In the genomic region with DNA sequence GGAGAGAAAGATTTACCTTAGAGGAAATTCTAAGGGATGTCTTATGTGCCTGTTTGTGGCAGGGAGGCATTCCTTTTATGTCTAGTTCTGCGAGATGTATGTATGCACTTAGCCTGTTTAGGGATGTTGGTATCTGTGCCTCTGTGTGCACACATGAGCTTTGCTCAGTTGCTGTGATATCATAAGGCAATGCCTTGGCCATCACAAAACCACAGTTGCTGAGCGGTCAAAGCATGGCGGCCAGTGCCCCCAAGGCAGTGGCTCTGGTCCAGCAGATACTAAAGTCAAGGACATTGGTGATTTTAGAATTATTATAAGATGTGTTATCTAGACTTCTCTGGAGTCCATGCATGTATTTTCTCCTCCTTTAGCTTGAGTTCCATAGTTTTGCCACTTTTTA, we compare ENCODE assay signal across 15 mouse cellular contexts.
"Had no signal": no experiment of that assay in that cellular context is flagged by ENCODE, and none has a peak within 500 bp of the region (broad histone marks: within the 10 kb centered on the region; RNA-seq: fewer than 3 reads in every experiment).

No protein-coding gene starts in this region.

- H3K4me2 ChIP-seq: kidney, embryonic 15.5 days; limb, embryonic 12.5 days; liver, embryonic 13.5 days; lung, embryonic 15.5 days; midbrain, embryonic 11.5 days had no signal

- H3K36me3 ChIP-seq: kidney, embryonic 15.5 days; limb, embryonic 12.5 days; liver, embryonic 13.5 days; lung, embryonic 15.5 days had no signal

- H3K27me3 ChIP-seq: kidney, embryonic 15.5 days; limb, embryonic 12.5 days; liver, embryonic 13.5 days; lung, embryonic 15.5 days; megakaryocyte, embryonic 14.5 days had no signal

- H3K9ac ChIP-seq: kidney, embryonic 15.5 days; limb, embryonic 12.5 days; liver, embryonic 13.5 days; liver, postnatal 0 days; lung, embryonic 15.5 days had no signal

- ATAC-seq: liver, postnatal 0 days had no signal

- H3K4me1 ChIP-seq: kidney, embryonic 15.5 days; limb, embryonic 12.5 days; lung, embryonic 15.5 days had no signal

- H3K4me3 ChIP-seq: kidney, embryonic 15.5 days; left cerebral cortex, adult 2 months; limb, embryonic 12.5 days; liver, embryonic 13.5 days; lung, embryonic 15.5 days; megakaryocyte, embryonic 14.5 days had no signal

- H3K9me3 ChIP-seq: kidney, embryonic 15.5 days; limb, embryonic 12.5 days; liver, embryonic 13.5 days; lung, embryonic 15.5 days had no signal

- H3K27ac ChIP-seq: kidney, embryonic 15.5 days; left cerebral cortex, adult 2 months; limb, embryonic 12.5 days; liver, embryonic 13.5 days; lung, embryonic 15.5 days; macrophage had no signal

- DNase-seq: kidney, postnatal 14 days; liver; liver, embryonic 13.5 days; liver, postnatal 0 days; lung, postnatal 14 days; right cerebral cortex, adult 18-20 months; right cerebral cortex, postnatal 25 days; thymus, postnatal 36 days had no signal
